ENCODE assay signal across 10 mouse cellular contexts in genomic region chr8:126433827-126434226, GRCm38 (mm10). TPM values are rescaled to one million over a fixed set of nuclear protein-coding genes. Genes with fewer than 3 reads are reported as not detected.
A peak's percentile ranks its signal among the peaks of the same experiment; 100 is the strongest.
DNase-seq lines count a peak whose midpoint lies in the region; ATAC-seq and TF ChIP-seq lines count a peak whose summit lies in the region.
"Had no signal": no experiment of that assay in that cellular context is flagged by ENCODE, and none has a peak within 500 bp of the region (broad histone marks: within the 10 kb centered on the region; RNA-seq: fewer than 3 reads in every experiment).

No protein-coding gene starts in this region.

- H3K9ac ChIP-seq in lung, postnatal 0 days (replicated peaks; ENCODE audit: low read depth): no peak overlapping the region

- TF ChIP-seq EP300 in lung, postnatal 0 days (IDR thresholded peaks at IDR 0.05): no peak

- peaks cover 12% of the 10 kb centered on the region; the same call in 1 of the 2 replicates for H3K36me3 ChIP-seq in lung, postnatal 0 days (ENCODE audit: insufficient read depth, low read length)
- peaks cover 9% of the 10 kb centered on the region for H3K36me3 ChIP-seq in splenic B cell, adult 2 months (ENCODE audit: control insufficient read depth, insufficient read depth, low read length, poor library complexity, severe bottlenecking)

- H3K4me3 ChIP-seq in lung, postnatal 0 days (ENCODE audit: low read depth, low read length): no peak overlapping the region
- H3K4me3 ChIP-seq in bone marrow, adult 2 months (replicated peaks; ENCODE audit: control insufficient read depth, low read depth, low read length): no peak overlapping the region

- no peak for ATAC-seq in lung, postnatal 0 days
- no peak for ATAC-seq in activated CD4-positive, CD25-positive, alpha-beta regulatory T cell, adult 4 months
- ATAC-seq: midbrain, embryonic 16.5 days had no signal

- H3K27ac ChIP-seq in lung, postnatal 0 days (ENCODE audit: low read length): no peak overlapping the region
- H3K27ac ChIP-seq in bone marrow, adult 2 months (ENCODE audit: control insufficient read depth, insufficient read depth, low read depth, low read length, poor library complexity): no peak overlapping the region

- H3K4me2 ChIP-seq in lung, postnatal 0 days (replicated peaks; ENCODE audit: low read depth, low read length): no peak overlapping the region

- no peaks in the 10 kb centered on the region for H3K9me3 ChIP-seq in lung, postnatal 0 days (ENCODE audit: low read length)

- H3K4me1 ChIP-seq in lung, postnatal 0 days (ENCODE audit: insufficient read depth, low read depth, low read length): no peaks in the 10 kb centered on the region
- H3K4me1 ChIP-seq in bone marrow, adult 2 months (ENCODE audit: control insufficient read depth, insufficient read depth, low read length): no peaks in the 10 kb centered on the region

- 77% methylated on average over 7 of the region's 7 CpGs for WGBS in lung, postnatal 0 days
- WGBS in bone marrow, adult 2 months: 82% methylated on average over 7 of the region's 7 CpGs

- TF ChIP-seq CTCF in lung, postnatal 0 days (IDR thresholded peaks at IDR 0.05): peak; percentile 23; the same call in 1 of the 2 replicates
- 0 out of 2 replicates have a peak, but pooled peaks have one; percentile 7 for TF ChIP-seq CTCF in bone marrow, adult 2 months (IDR thresholded peaks at IDR 0.05; ENCODE audit: control insufficient read depth, insufficient read depth, low read length)

- H3K27me3 ChIP-seq in lung, postnatal 0 days (replicated peaks; ENCODE audit: insufficient read depth, low read length): no peaks in the 10 kb centered on the region
- H3K27me3 ChIP-seq in splenic B cell, adult 2 months (ENCODE audit: control insufficient read depth, insufficient read depth, low read length, poor library complexity, severe bottlenecking): no peaks in the 10 kb centered on the region

- no peak for DNase-seq in lung, postnatal 0 days (ENCODE audit: low spot score)
- DNase-seq in lung, postnatal 36 days: no peak
- peak; percentile 25 to 72 for DNase-seq in left cerebral cortex, adult 8-10 months (ENCODE audit: low spot score in 2 of 2)
- peak; percentile 18 for DNase-seq in splenic B cell, adult 2 months (ENCODE audit: low read depth, low spot score)
- no peak for DNase-seq in spleen, postnatal 14 days (ENCODE audit: low spot score in 2 of 2)
- DNase-seq: cerebellum, adult 2 months; kidney, adult 8-10 months had no signal

- no peak for TF ChIP-seq POLR2A in bone marrow, adult 2 months (IDR thresholded peaks at IDR 0.05; ENCODE audit: borderline replicate concordance, control insufficient read depth, low read depth, low read length)

RNA-seq across cellular contexts. Expression of gene Coa6, which starts 11.5 kb away (rescaled TPM):
- polyA plus RNA-seq in lung, postnatal 0 days (2015; fragmentation: Nextera tagmentation; extraction: Ambion mirVana): 53.4 and 53.5 TPM in 2 replicates
- 7.6 and 10.1 TPM in 2 replicates for polyA plus RNA-seq in bone marrow, adult 2 months (2011; ENCODE audit: insufficient read depth, insufficient read length, low replicate concordance, missing spikeins)
- 10 to 100 TPM; 21.5 to 28.3 (median 24.5) TPM for total RNA-seq in left cerebral cortex, adult 8-10 months (2022)
- polyA plus RNA-seq in activated CD4-positive, CD25-positive, alpha-beta regulatory T cell, adult 4 months (2017; shearing (Covaris generic)): 10 to 100 TPM; 47.9 to 64.2 TPM

RNA-seq across cellular contexts. Expression of gene Tarbp1, which starts 41.0 kb away (rescaled TPM):
- 1.1 and 1.2 TPM in 2 replicates for polyA plus RNA-seq in lung, postnatal 0 days (2015; fragmentation: Nextera tagmentation; extraction: Ambion mirVana)
- 1.4 and 2.9 TPM in 2 replicates for polyA plus RNA-seq in bone marrow, adult 2 months (2011; ENCODE audit: insufficient read depth, insufficient read length, low replicate concordance, missing spikeins)
- 1 to 10 TPM; 4.0 to 4.8 (median 4.3) TPM for total RNA-seq in left cerebral cortex, adult 8-10 months (2022)
- 1 to 10 TPM; 2.0 to 2.6 TPM for polyA plus RNA-seq in activated CD4-positive, CD25-positive, alpha-beta regulatory T cell, adult 4 months (2017; shearing (Covaris generic))

Comparison
In these comparisons a context has a peak if more than half of its experiments do, and no peak if none do; other contexts are left out.
1. DNase-seq: peak in left cerebral cortex, adult 8-10 months (2 of 2) and splenic B cell, adult 2 months (single experiment); none in lung, postnatal 0 days (single experiment), lung, postnatal 36 days (single experiment) and spleen, postnatal 14 days (0 of 2).